Mouse (Mus musculus) mouse trophoblast stem cell (cell line): ENCODE data around the gene Olfr390.

Experiments used
- in situ Hi-C, 2 experiments: fragments of 300-500 bp; cut with MseI, MboI; formaldehyde crosslinking; loops; 2 replicates in 1 of 2; 3 replicates in 1 of 2; pipeline ENCODE4 v1.15.1; 2025

Olfr390 gene

GRCm38 (mm10) chr11:73782664-73783063 is at the start of gene Olfr390:
TSS of gene Olfr390 (plus strand) at chr11:73782964.
- in situ Hi-C loops = no loop called here

GRCm38 (mm10) chr11:73759115-73759514 is 23.6 kb upstream of the Olfr390 start:
- in situ Hi-C loops = no loop called here

GRCm38 (mm10) chr11:73780613-73781012 is 2.2 kb upstream of the Olfr390 start, which contains the start of gene Olfr389:
TSS of gene Olfr389 (minus strand) at chr11:73780713.
- in situ Hi-C loops = no loop called here

- in situ Hi-C loops = no loop called here
Measured at GRCm38 (mm10) chr11:73802952-73803351, 20.2 kb downstream of the Olfr390 start, which contains the start of gene Olfr391-ps. TSS of gene Olfr391-ps (minus strand) at chr11:73803052.

- in situ Hi-C loops = no loop called here
Measured at GRCm38 (mm10) chr11:73816949-73817348, 34.2 kb downstream of the Olfr390 start, which contains the start of gene Olfr392. TSS of gene Olfr392 (minus strand) at chr11:73817049.
